Mouse (Mus musculus): Measurements from ENCODE around the gene Polg.

- TF ChIP-seq TAL1 (conservative IDR thresholded peaks at IDR 0.05; ENCODE audit: low read depth, low read length) (no peak), CTCF (IDR thresholded peaks at IDR 0.05; ENCODE audit: low read depth, low read length) (no peak)
Observed at GRCm38 (mm10) chr7:79515221-79515743, 49.1 kb upstream of the Polg start.
